Mouse (Mus musculus): ENCODE results near the gene Tmem132d. TPM values are rescaled to one million over a fixed set of nuclear protein-coding genes. Genes with fewer than 3 reads are reported as not detected.
A peak's percentile ranks its signal among the peaks of the same experiment; 100 is the strongest.

Tmem132d gene
- total and polyA plus RNA-seq, 2 experiments from 2014 or later = 2.3 to 13.0 TPM

GRCm38 (mm10) chr5:127852305-127852704, 580.6 kb downstream of the Tmem132d start:
- DNase-seq (no peak), ATAC-seq (no peak)
- no peak overlapping the region for H3K4me2 ChIP-seq (ENCODE audit: low read depth)
- H3K27me3 ChIP-seq (ENCODE audit: insufficient read depth, low read length) = no peaks in the 10 kb centered on the region
- no peak overlapping the region for H3K4me3 ChIP-seq (ENCODE audit: low read depth, low read length)
- H3K27ac ChIP-seq (ENCODE audit: low read depth, low read length) = no peak overlapping the region
- H3K4me1 ChIP-seq (ENCODE audit: insufficient read depth) = no peaks in the 10 kb centered on the region
- no peak for TF ChIP-seq CTCF (IDR thresholded peaks at IDR 0.05; ENCODE audit: low read depth)
- no peaks in the 10 kb centered on the region for H3K9me3 ChIP-seq (ENCODE audit: low read length)
- H3K9ac ChIP-seq = no peak overlapping the region
- no peaks in the 10 kb centered on the region for H3K36me3 ChIP-seq (ENCODE audit: insufficient read depth)
- 88% methylated on average over 1 of the region's 1 CpGs for WGBS

GRCm38 (mm10) chr5:127831791-127832190, 601.1 kb downstream of the Tmem132d start:
- H3K4me1 ChIP-seq (ENCODE audit: insufficient read depth) = no peaks in the 10 kb centered on the region
- no peak overlapping the region for H3K9ac ChIP-seq
- H3K36me3 ChIP-seq (ENCODE audit: insufficient read depth) = no peaks in the 10 kb centered on the region
- no peak for TF ChIP-seq CTCF (IDR thresholded peaks at IDR 0.05; ENCODE audit: low read depth)
- 92% methylated on average over 2 of the region's 2 CpGs for WGBS
- no peak overlapping the region for H3K4me3 ChIP-seq (ENCODE audit: low read depth, low read length)
- no peaks in the 10 kb centered on the region for H3K27me3 ChIP-seq (ENCODE audit: insufficient read depth, low read length)
- H3K27ac ChIP-seq (ENCODE audit: low read depth, low read length) = no peak overlapping the region
- no peak for ATAC-seq
- DNase-seq = no peak
- H3K9me3 ChIP-seq (ENCODE audit: low read length) = no peaks in the 10 kb centered on the region
- no peak overlapping the region for H3K4me2 ChIP-seq (ENCODE audit: low read depth)

GRCm38 (mm10) chr5:127830831-127831230, 602.0 kb downstream of the Tmem132d start:
- H3K9me3 ChIP-seq (ENCODE audit: low read length) = no peaks in the 10 kb centered on the region
- H3K4me2 ChIP-seq (ENCODE audit: low read depth) = no peak overlapping the region
- no peaks in the 10 kb centered on the region for H3K27me3 ChIP-seq (ENCODE audit: insufficient read depth, low read length)
- DNase-seq (no peak), ATAC-seq (no peak)
- no peak overlapping the region for H3K9ac ChIP-seq
- no peak for TF ChIP-seq CTCF (IDR thresholded peaks at IDR 0.05; ENCODE audit: low read depth)
- 91% methylated on average over 1 of the region's 1 CpGs for WGBS
- no peak overlapping the region for H3K4me3 ChIP-seq (ENCODE audit: low read depth, low read length)
- no peaks in the 10 kb centered on the region for H3K36me3 ChIP-seq (ENCODE audit: insufficient read depth)
- H3K27ac ChIP-seq (ENCODE audit: low read depth, low read length) = no peak overlapping the region
- H3K4me1 ChIP-seq (ENCODE audit: insufficient read depth) = no peaks in the 10 kb centered on the region

GRCm38 (mm10) chr5:127828756-127829155, 604.1 kb downstream of the Tmem132d start:
- DNase-seq (no peak), ATAC-seq (no peak)
- Histone ChIP-seq H3K9ac (no peak overlapping the region), H3K36me3 (ENCODE audit: insufficient read depth) (no peaks in the 10 kb centered on the region), H3K27me3 (ENCODE audit: insufficient read depth, low read length) (no peaks in the 10 kb centered on the region), H3K4me3 (ENCODE audit: low read depth, low read length) (no peak overlapping the region), H3K27ac (ENCODE audit: low read depth, low read length) (no peak overlapping the region), H3K9me3 (ENCODE audit: low read length) (no peaks in the 10 kb centered on the region), H3K4me1 (ENCODE audit: insufficient read depth) (no peaks in the 10 kb centered on the region), H3K4me2 (ENCODE audit: low read depth) (no peak overlapping the region)
- WGBS = 94% methylated on average over 6 of the region's 6 CpGs
- TF ChIP-seq CTCF (IDR thresholded peaks at IDR 0.05; ENCODE audit: low read depth) = no peak

- Histone ChIP-seq H3K4me1 (ENCODE audit: insufficient read depth) (no peaks in the 10 kb centered on the region), H3K4me3 (ENCODE audit: low read depth, low read length) (no peak overlapping the region), H3K36me3 (ENCODE audit: insufficient read depth) (no peaks in the 10 kb centered on the region), H3K27ac (ENCODE audit: low read depth, low read length) (no peak overlapping the region), H3K27me3 (ENCODE audit: insufficient read depth, low read length) (no peaks in the 10 kb centered on the region), H3K9me3 (ENCODE audit: low read length) (no peaks in the 10 kb centered on the region), H3K4me2 (ENCODE audit: low read depth) (no peak overlapping the region), H3K9ac (no peak overlapping the region)
- peak; percentile 41 for TF ChIP-seq CTCF (IDR thresholded peaks at IDR 0.05; ENCODE audit: low read depth)
- peak; percentile 15 for DNase-seq
- 26% methylated on average over 1 of the region's 1 CpGs for WGBS
- no peak for ATAC-seq
These were observed 610.9 kb downstream of the Tmem132d start for GRCm38 (mm10) chr5:127821960-127822359.

- Histone ChIP-seq H3K9me3 (ENCODE audit: low read length) (no peaks in the 10 kb centered on the region), H3K4me3 (ENCODE audit: low read depth, low read length) (no peak overlapping the region), H3K36me3 (ENCODE audit: insufficient read depth) (no peaks in the 10 kb centered on the region), H3K27ac (ENCODE audit: low read depth, low read length) (no peak overlapping the region), H3K27me3 (ENCODE audit: insufficient read depth, low read length) (no peaks in the 10 kb centered on the region), H3K4me1 (ENCODE audit: insufficient read depth) (no peaks in the 10 kb centered on the region), H3K4me2 (ENCODE audit: low read depth) (no peak overlapping the region), H3K9ac (no peak overlapping the region)
- ATAC-seq (no peak), DNase-seq (no peak)
- WGBS = 75% methylated on average over 8 of the region's 8 CpGs
- no peak for TF ChIP-seq CTCF (IDR thresholded peaks at IDR 0.05; ENCODE audit: low read depth)
These were observed 617.6 kb downstream of the Tmem132d start for GRCm38 (mm10) chr5:127815292-127815691.

- H3K4me2 ChIP-seq (ENCODE audit: low read depth) = no peak overlapping the region
- no peak overlapping the region for H3K9ac ChIP-seq
- H3K4me1 ChIP-seq (ENCODE audit: insufficient read depth) = no peaks in the 10 kb centered on the region
- TF ChIP-seq CTCF (IDR thresholded peaks at IDR 0.05; ENCODE audit: low read depth) = no peak
- H3K4me3 ChIP-seq (ENCODE audit: low read depth, low read length) = no peak overlapping the region
- no peak overlapping the region for H3K27ac ChIP-seq (ENCODE audit: low read depth, low read length)
- WGBS = 91% methylated on average over 3 of the region's 3 CpGs
- H3K36me3 ChIP-seq (ENCODE audit: insufficient read depth) = no peaks in the 10 kb centered on the region
- H3K27me3 ChIP-seq (ENCODE audit: insufficient read depth, low read length) = no peaks in the 10 kb centered on the region
- no peak for DNase-seq
- no peaks in the 10 kb centered on the region for H3K9me3 ChIP-seq (ENCODE audit: low read length)
- ATAC-seq = no peak
These were observed 625.5 kb downstream of the Tmem132d start for GRCm38 (mm10) chr5:127807419-127807818.

- no peak overlapping the region for H3K9ac ChIP-seq
- no peak for TF ChIP-seq CTCF (IDR thresholded peaks at IDR 0.05; ENCODE audit: low read depth)
- no peak overlapping the region for H3K4me3 ChIP-seq (ENCODE audit: low read depth, low read length)
- H3K9me3 ChIP-seq (ENCODE audit: low read length) = no peaks in the 10 kb centered on the region
- no peaks in the 10 kb centered on the region for H3K36me3 ChIP-seq (ENCODE audit: insufficient read depth)
- ATAC-seq = no peak
- no peaks in the 10 kb centered on the region for H3K27me3 ChIP-seq (ENCODE audit: insufficient read depth, low read length)
- no peak for DNase-seq
- no peak overlapping the region for H3K27ac ChIP-seq (ENCODE audit: low read depth, low read length)
- no peaks in the 10 kb centered on the region for H3K4me1 ChIP-seq (ENCODE audit: insufficient read depth)
- WGBS = 85% methylated on average over 12 of the region's 12 CpGs
- H3K4me2 ChIP-seq (ENCODE audit: low read depth) = no peak overlapping the region
These were observed 626.0 kb downstream of the Tmem132d start for GRCm38 (mm10) chr5:127806850-127807249.
